ENCODE assay signal across 25 mouse cellular contexts in the genomic region with DNA sequence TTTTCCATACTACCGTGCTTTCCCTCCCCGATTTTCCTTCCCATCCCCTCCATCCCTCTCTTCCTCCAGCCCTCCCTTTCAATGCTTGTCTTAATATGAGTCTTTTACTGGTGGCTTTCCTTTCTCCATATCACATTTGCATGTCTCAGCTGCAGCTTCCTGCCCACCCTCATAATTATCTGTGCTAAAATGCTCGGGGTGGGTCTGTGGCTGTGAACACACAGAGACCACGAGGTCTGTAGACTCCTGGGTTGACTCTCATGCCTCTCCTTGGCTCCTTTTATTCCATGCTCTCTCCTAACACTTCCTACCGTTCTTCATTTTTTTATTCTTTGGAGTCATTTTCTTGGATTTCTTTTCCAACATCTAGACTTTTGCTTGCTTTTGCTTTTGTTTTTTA.
"Had no signal": no experiment of that assay in that cellular context is flagged by ENCODE, and none has a peak within 500 bp of the region (broad histone marks: within the 10 kb centered on the region; RNA-seq: fewer than 3 reads in every experiment).

No protein-coding gene starts in this region.

- H3K27me3 ChIP-seq: heart, embryonic 13.5 days; heart, embryonic 15.5 days; hindbrain, embryonic 13.5 days; hindbrain, embryonic 15.5 days; kidney, embryonic 15.5 days; limb, embryonic 12.5 days had no signal

- H3K4me3 ChIP-seq: heart, adult 2 months; heart, embryonic 13.5 days; heart, embryonic 15.5 days; hindbrain, embryonic 13.5 days; hindbrain, embryonic 15.5 days; kidney, embryonic 15.5 days; layer of hippocampus, adult 2 months; left cerebral cortex, adult 2 months; limb, embryonic 10.5 days; limb, embryonic 12.5 days had no signal

- ATAC-seq: forebrain, postnatal 0 days; hindbrain, postnatal 0 days; intestine, embryonic 16.5 days had no signal

- H3K9ac ChIP-seq: forebrain, postnatal 0 days; heart, embryonic 13.5 days; heart, embryonic 15.5 days; hindbrain, embryonic 13.5 days; hindbrain, embryonic 15.5 days; kidney, embryonic 15.5 days; limb, embryonic 12.5 days had no signal

- H3K27ac ChIP-seq: heart, adult 2 months; heart, embryonic 13.5 days; heart, embryonic 15.5 days; hindbrain, embryonic 13.5 days; hindbrain, embryonic 15.5 days; hindbrain, postnatal 0 days; kidney, embryonic 15.5 days; kidney, postnatal 0 days; layer of hippocampus, adult 2 months; left cerebral cortex, adult 2 months; limb, embryonic 10.5 days; limb, embryonic 12.5 days had no signal

- H3K9me3 ChIP-seq: heart, embryonic 13.5 days; heart, embryonic 15.5 days; hindbrain, embryonic 13.5 days; hindbrain, embryonic 15.5 days; kidney, embryonic 15.5 days; limb, embryonic 10.5 days; limb, embryonic 12.5 days had no signal

- H3K4me2 ChIP-seq: heart, embryonic 11.5 days; heart, embryonic 13.5 days; heart, embryonic 15.5 days; hindbrain, embryonic 13.5 days; hindbrain, embryonic 15.5 days; kidney, embryonic 15.5 days; limb, embryonic 12.5 days had no signal

- H3K4me1 ChIP-seq: heart, embryonic 15.5 days; hindbrain, embryonic 13.5 days; hindbrain, embryonic 15.5 days; kidney, embryonic 15.5 days; limb, embryonic 12.5 days had no signal

- H3K36me3 ChIP-seq: heart, embryonic 13.5 days; heart, embryonic 15.5 days; hindbrain, embryonic 13.5 days; hindbrain, embryonic 15.5 days; kidney, embryonic 15.5 days; limb, embryonic 10.5 days; limb, embryonic 12.5 days had no signal

- DNase-seq: forebrain, postnatal 0 days; gastrocnemius, postnatal 14 days; gastrocnemius, postnatal 36 days; heart, adult 11 months; heart, adult 2 months; heart, postnatal 14 days; heart, postnatal 36 days; kidney, adult 11 months; kidney, adult 2 months; kidney, adult 9 months; kidney, postnatal 14 days; kidney, postnatal 36 days had no signal
